Mouse (Mus musculus) liver, embryonic 11.5 days (tissue): ENCODE results near the gene Armh3. TPM values are rescaled to one million over a fixed set of nuclear protein-coding genes. Genes with fewer than 3 reads are reported as not detected.
A peak's percentile ranks its signal among the peaks of the same experiment; 100 is the strongest.

Experiments
- ATAC-seq: fragments of 200-750 bp; cut with Nextera tagmentation; replicated peaks from 2 replicates; pipeline ENCODE4 v1.8.0; 2017; ENCODE audit warnings: moderate number of reproducible peaks, mild to moderate bottlenecking, moderate TSS enrichment, moderate library complexity; ENCODE audit not compliant: low FRiP score
- DNase-seq: peaks from one replicate; pipeline ENCODE4 v3.0.0-alpha.2; 2017; ENCODE audit warnings: low spot score
- H3K27ac ChIP-seq: fragments of 300-500 bp; sonication (generic); 2 replicates; pipeline ENCODE4 v1.5.1; 2014; ENCODE audit warnings: mild to moderate bottlenecking, low read depth, low read length, control low read depth
- H3K27me3 ChIP-seq: fragments of 300-500 bp; sonication (generic); replicated peaks from 2 replicates; pipeline ENCODE4 v1.6.1; 2014; ENCODE audit warnings: low read length, mixed read lengths; ENCODE audit not compliant: control insufficient read depth, insufficient read depth
- H3K36me3 ChIP-seq: fragments of 300-500 bp; sonication (generic); 2 replicates; pipeline ENCODE4 v1.6.1; 2014; ENCODE audit warnings: mild to moderate bottlenecking, low read length, moderate library complexity, mixed read lengths; ENCODE audit not compliant: control insufficient read depth, insufficient read depth
- H3K4me1 ChIP-seq: fragments of 300-500 bp; sonication (generic); replicated peaks from 2 replicates; pipeline ENCODE4 v1.6.1; 2014; ENCODE audit warnings: low read length, mixed read lengths; ENCODE audit not compliant: control insufficient read depth, insufficient read depth
- H3K4me2 ChIP-seq: fragments of 300-500 bp; sonication (generic); 2 replicates; pipeline ENCODE4 v1.6.1; 2014; ENCODE audit warnings: mild to moderate bottlenecking, control low read depth, moderate library complexity
- H3K4me3 ChIP-seq: fragments of 300-500 bp; sonication (generic); 2 replicates; pipeline ENCODE4 v1.5.1; 2014; ENCODE audit warnings: low read depth, low read length, control low read depth
- H3K9ac ChIP-seq: fragments of 300-500 bp; sonication (generic); 2 replicates; pipeline ENCODE4 v1.6.1; 2014; ENCODE audit warnings: low read depth, low read length, control low read depth
- H3K9me3 ChIP-seq: fragments of 300-500 bp; sonication (generic); 2 replicates; pipeline ENCODE4 v1.6.1; 2016; ENCODE audit warnings: low read length, inconsistent platforms, mixed read lengths; ENCODE audit not compliant: control insufficient read depth
- WGBS: fragments of 180-500 bp; shearing (Covaris S2); extraction: QIAGEN DNeasy Blood & Tissue Kit; methylation state at CpG from one replicate; pipeline ENCODE4 v1.1.7; 2014; 5-methylcytosine and 5-hydroxymethylcytosine counted together
- polyA plus RNA-seq: library from polyadenylated mRNA; unstranded; fragments of >200 nt; fragmentation: Nextera tagmentation; extraction: Ambion mirVana; gene quantifications from 2 replicates; pipeline ENCODE4 v1.2.1, GENCODE M21; 2014

The Armh3 gene
- polyA plus RNA-seq, 1 experiment from 2014 or later = 9.2 TPM

GRCm38 (mm10) chr19:45795406-45795944, 202.8 kb downstream of the Armh3 start:
- Histone ChIP-seq H3K4me1 (peaks cover 4% of the 10 kb centered on the region), H3K27ac (no peak overlapping the region), H3K9me3 (0 out of 2 replicates have a peak, but pooled peaks cover 2% of the 10 kb centered on the region), H3K27me3 (no peaks in the 10 kb centered on the region), H3K9ac (no peak overlapping the region), H3K4me3 (peak overlapping the region; percentile 30; the same call in 1 of the 2 replicates), H3K4me2 (peak overlapping the region; percentile 64), H3K36me3 (no peaks in the 10 kb centered on the region)
- ATAC-seq (no peak), DNase-seq (no peak)
- 30% methylated on average over 15 of the region's 15 CpGs for WGBS

- Histone ChIP-seq H3K4me2 (no peak overlapping the region), H3K4me1 (peaks cover 4% of the 10 kb centered on the region), H3K9ac (no peak overlapping the region), H3K27ac (no peak overlapping the region), H3K9me3 (0 out of 2 replicates have a peak, but pooled peaks cover 2% of the 10 kb centered on the region), H3K36me3 (no peaks in the 10 kb centered on the region), H3K27me3 (no peaks in the 10 kb centered on the region), H3K4me3 (no peak overlapping the region)
- no peak for ATAC-seq
- DNase-seq = no peak
- 67% methylated on average over 6 of the region's 6 CpGs for WGBS
Observed at GRCm38 (mm10) chr19:45794718-45795117, 203.6 kb downstream of the Armh3 start.

GRCm38 (mm10) chr19:45792404-45792803, 205.9 kb downstream of the Armh3 start:
- WGBS = 85% methylated on average over 6 of the region's 6 CpGs
- Histone ChIP-seq H3K4me1 (peaks cover 4% of the 10 kb centered on the region), H3K27ac (no peak overlapping the region), H3K4me3 (no peak overlapping the region), H3K9ac (no peak overlapping the region), H3K4me2 (no peak overlapping the region), H3K27me3 (no peaks in the 10 kb centered on the region), H3K9me3 (no peaks in the 10 kb centered on the region), H3K36me3 (no peaks in the 10 kb centered on the region)
- DNase-seq (no peak), ATAC-seq (no peak)

- 59% methylated on average over 12 of the region's 13 CpGs for WGBS
- Histone ChIP-seq H3K4me3 (no peak overlapping the region), H3K9ac (no peak overlapping the region), H3K36me3 (no peaks in the 10 kb centered on the region), H3K9me3 (no peaks in the 10 kb centered on the region), H3K27ac (peak overlapping the region; percentile 81), H3K4me1 (no peaks in the 10 kb centered on the region; the same call in 1 of the 2 replicates), H3K27me3 (no peaks in the 10 kb centered on the region), H3K4me2 (peak overlapping the region; percentile 27; the same call in 1 of the 2 replicates)
- DNase-seq (peak; percentile 46), ATAC-seq (peak; percentile 85)
Observed at GRCm38 (mm10) chr19:45789888-45790874, 208.1 kb downstream of the Armh3 start.

GRCm38 (mm10) chr19:45789365-45789764, 208.9 kb downstream of the Armh3 start:
- no peak for ATAC-seq

GRCm38 (mm10) chr19:45788337-45788736, 210.0 kb downstream of the Armh3 start:
- H3K27ac ChIP-seq = no peak overlapping the region
- H3K4me3 ChIP-seq = no peak overlapping the region
- ATAC-seq (no peak), DNase-seq (no peak)
- H3K36me3 ChIP-seq = no peaks in the 10 kb centered on the region
- H3K27me3 ChIP-seq = no peaks in the 10 kb centered on the region
- H3K9ac ChIP-seq = no peak overlapping the region
- H3K4me2 ChIP-seq = no peak overlapping the region
- H3K4me1 ChIP-seq = peaks cover 3% of the 10 kb centered on the region; the same call in 1 of the 2 replicates
- H3K9me3 ChIP-seq = no peaks in the 10 kb centered on the region
- 61% methylated on average over 4 of the region's 4 CpGs for WGBS

More at GRCm38 (mm10) chr19:45789365-45789764, 208.9 kb downstream of the Armh3 start:
- Histone ChIP-seq H3K36me3 (no peaks in the 10 kb centered on the region), H3K9me3 (no peaks in the 10 kb centered on the region), H3K4me1 (no peaks in the 10 kb centered on the region; the same call in 1 of the 2 replicates), H3K27me3 (no peaks in the 10 kb centered on the region), H3K4me3 (no peak overlapping the region), H3K9ac (no peak overlapping the region), H3K27ac (no peak overlapping the region), H3K4me2 (no peak overlapping the region)
- WGBS = 83% methylated on average over 7 of the region's 7 CpGs
- DNase-seq = no peak

- no peak overlapping the region for H3K4me3 ChIP-seq
- no peak overlapping the region for H3K9ac ChIP-seq
- no peak for DNase-seq
- no peak for ATAC-seq
- no peak overlapping the region for H3K4me2 ChIP-seq
- H3K4me1 ChIP-seq = peaks cover 3% of the 10 kb centered on the region; the same call in 1 of the 2 replicates
- 66% methylated on average over 3 of the region's 3 CpGs for WGBS
- no peaks in the 10 kb centered on the region for H3K27me3 ChIP-seq
- no peaks in the 10 kb centered on the region for H3K36me3 ChIP-seq
- H3K27ac ChIP-seq = no peak overlapping the region
- H3K9me3 ChIP-seq = no peaks in the 10 kb centered on the region
Observed at GRCm38 (mm10) chr19:45787450-45787849, 210.8 kb downstream of the Armh3 start.

- H3K4me2 ChIP-seq = no peak overlapping the region
- H3K9ac ChIP-seq = no peak overlapping the region
- H3K4me1 ChIP-seq = peaks cover 19% of the 10 kb centered on the region
- H3K4me3 ChIP-seq = no peak overlapping the region
- no peaks in the 10 kb centered on the region for H3K27me3 ChIP-seq
- no peaks in the 10 kb centered on the region for H3K36me3 ChIP-seq
- ATAC-seq = no peak
- no peaks in the 10 kb centered on the region for H3K9me3 ChIP-seq
- 61% methylated on average over 3 of the region's 3 CpGs for WGBS
- no peak for DNase-seq
- H3K27ac ChIP-seq = no peak overlapping the region
Observed at GRCm38 (mm10) chr19:45785470-45785869, 212.8 kb downstream of the Armh3 start.
